Mouse (Mus musculus): ENCODE results near the gene Akap11. TPM values are rescaled to one million over a fixed set of nuclear protein-coding genes. Genes with fewer than 3 reads are reported as not detected.
"Not testable (repeated sequence)": the region's sequence is repeated elsewhere in the genome, so short reads cannot be mapped to it uniquely, and the experiment has no call there.

Gene Akap11
- polyA plus RNA-seq, 1 experiment from 2014 or later, result 18.3 TPM

GRCm38 (mm10) chr14:78559042-78559441, 22.4 kb upstream of the Akap11 start:
- no peak for DNase-seq (ENCODE audit: low spot score)
- H3K4me1 ChIP-seq (replicated peaks; ENCODE audit: control insufficient read depth, insufficient read depth, low read length), result no peaks in the 10 kb centered on the region
- H3K27ac ChIP-seq (ENCODE audit: low read depth, low read length), result no peak overlapping the region
- WGBS, result 90% methylated on average over 8 of the region's 8 CpGs
- no peak overlapping the region for H3K4me2 ChIP-seq (ENCODE audit: low read depth, low read length, severe bottlenecking)
- no peak for ATAC-seq (replicated peaks; ENCODE audit: low FRiP score)
- no peak overlapping the region for H3K4me3 ChIP-seq (ENCODE audit: low read depth, low read length)
- no peaks in the 10 kb centered on the region for H3K9me3 ChIP-seq (ENCODE audit: control insufficient read depth, low read length)
- no peak overlapping the region for H3K9ac ChIP-seq (ENCODE audit: low read length)
- H3K36me3 ChIP-seq (ENCODE audit: control insufficient read depth, insufficient read depth, low read length), result no peaks in the 10 kb centered on the region
- H3K27me3 ChIP-seq (ENCODE audit: control insufficient read depth, insufficient read depth, low read length), result no peaks in the 10 kb centered on the region

- not testable (repeated sequence) for H3K9me3 ChIP-seq (ENCODE audit: control insufficient read depth, low read length); H3K4me3 ChIP-seq (ENCODE audit: low read depth, low read length); ATAC-seq (replicated peaks; ENCODE audit: low FRiP score); H3K36me3 ChIP-seq (ENCODE audit: control insufficient read depth, insufficient read depth, low read length); H3K4me1 ChIP-seq (replicated peaks; ENCODE audit: control insufficient read depth, insufficient read depth, low read length); H3K27ac ChIP-seq (ENCODE audit: low read depth, low read length); DNase-seq (ENCODE audit: low spot score); H3K9ac ChIP-seq (ENCODE audit: low read length); H3K27me3 ChIP-seq (ENCODE audit: control insufficient read depth, insufficient read depth, low read length); H3K4me2 ChIP-seq (ENCODE audit: low read depth, low read length, severe bottlenecking)
- WGBS, result 65% methylated on average over 3 of the region's 3 CpGs
These were observed 18.2 kb upstream of the Akap11 start for GRCm38 (mm10) chr14:78554830-78555229.

- DNase-seq (ENCODE audit: low spot score) (no peak), ATAC-seq (replicated peaks; ENCODE audit: low FRiP score) (no peak)
- no peak overlapping the region for H3K4me3 ChIP-seq (ENCODE audit: low read depth, low read length)
- H3K4me2 ChIP-seq (ENCODE audit: low read depth, low read length, severe bottlenecking), result no peak overlapping the region
- H3K36me3 ChIP-seq (ENCODE audit: control insufficient read depth, insufficient read depth, low read length), result no peaks in the 10 kb centered on the region
- WGBS, result 96% methylated on average over 6 of the region's 6 CpGs
- no peaks in the 10 kb centered on the region for H3K4me1 ChIP-seq (replicated peaks; ENCODE audit: control insufficient read depth, insufficient read depth, low read length)
- no peak overlapping the region for H3K9ac ChIP-seq (ENCODE audit: low read length)
- no peak overlapping the region for H3K27ac ChIP-seq (ENCODE audit: low read depth, low read length)
- H3K27me3 ChIP-seq (ENCODE audit: control insufficient read depth, insufficient read depth, low read length), result no peaks in the 10 kb centered on the region
- no peaks in the 10 kb centered on the region for H3K9me3 ChIP-seq (ENCODE audit: control insufficient read depth, low read length)
These were observed 17.1 kb upstream of the Akap11 start for GRCm38 (mm10) chr14:78553661-78554060.

- H3K4me3 ChIP-seq (ENCODE audit: low read depth, low read length), result no peak overlapping the region
- no peaks in the 10 kb centered on the region for H3K27me3 ChIP-seq (ENCODE audit: control insufficient read depth, insufficient read depth, low read length)
- ATAC-seq (replicated peaks; ENCODE audit: low FRiP score) (no peak), DNase-seq (ENCODE audit: low spot score) (no peak)
- H3K9me3 ChIP-seq (ENCODE audit: control insufficient read depth, low read length), result no peaks in the 10 kb centered on the region
- H3K27ac ChIP-seq (ENCODE audit: low read depth, low read length), result no peak overlapping the region
- WGBS, result 85% methylated on average over 6 of the region's 6 CpGs
- H3K4me1 ChIP-seq (replicated peaks; ENCODE audit: control insufficient read depth, insufficient read depth, low read length), result no peaks in the 10 kb centered on the region
- H3K4me2 ChIP-seq (ENCODE audit: low read depth, low read length, severe bottlenecking), result no peak overlapping the region
- H3K9ac ChIP-seq (ENCODE audit: low read length), result no peak overlapping the region
- H3K36me3 ChIP-seq (ENCODE audit: control insufficient read depth, insufficient read depth, low read length), result no peaks in the 10 kb centered on the region
These were observed 12.2 kb upstream of the Akap11 start for GRCm38 (mm10) chr14:78548807-78549206.

GRCm38 (mm10) chr14:78541319-78541718, 4.7 kb upstream of the Akap11 start:
- Histone ChIP-seq H3K9ac (ENCODE audit: low read length) (no peak overlapping the region), H3K4me3 (ENCODE audit: low read depth, low read length) (no peak overlapping the region), H3K36me3 (ENCODE audit: control insufficient read depth, insufficient read depth, low read length) (no peaks in the 10 kb centered on the region), H3K4me2 (ENCODE audit: low read depth, low read length, severe bottlenecking) (no peak overlapping the region), H3K27ac (ENCODE audit: low read depth, low read length) (no peak overlapping the region), H3K4me1 (replicated peaks; ENCODE audit: control insufficient read depth, insufficient read depth, low read length) (peaks cover 3% of the 10 kb centered on the region), H3K27me3 (ENCODE audit: control insufficient read depth, insufficient read depth, low read length) (no peaks in the 10 kb centered on the region), H3K9me3 (ENCODE audit: control insufficient read depth, low read length) (no peaks in the 10 kb centered on the region)
- ATAC-seq (replicated peaks; ENCODE audit: low FRiP score), result no peak
- WGBS, result 85% methylated on average over 3 of the region's 3 CpGs
- no peak for DNase-seq (ENCODE audit: low spot score)

- peaks cover 3% of the 10 kb centered on the region for H3K4me1 ChIP-seq (replicated peaks; ENCODE audit: control insufficient read depth, insufficient read depth, low read length)
- no peaks in the 10 kb centered on the region for H3K27me3 ChIP-seq (ENCODE audit: control insufficient read depth, insufficient read depth, low read length)
- DNase-seq (ENCODE audit: low spot score) (no peak), ATAC-seq (replicated peaks; ENCODE audit: low FRiP score) (no peak)
- H3K4me2 ChIP-seq (ENCODE audit: low read depth, low read length, severe bottlenecking), result no peak overlapping the region
- WGBS, result 96% methylated on average over 1 of the region's 1 CpGs
- no peaks in the 10 kb centered on the region for H3K9me3 ChIP-seq (ENCODE audit: control insufficient read depth, low read length)
- H3K9ac ChIP-seq (ENCODE audit: low read length), result no peak overlapping the region
- no peak overlapping the region for H3K4me3 ChIP-seq (ENCODE audit: low read depth, low read length)
- H3K36me3 ChIP-seq (ENCODE audit: control insufficient read depth, insufficient read depth, low read length), result no peaks in the 10 kb centered on the region
- no peak overlapping the region for H3K27ac ChIP-seq (ENCODE audit: low read depth, low read length)
These were observed 3.2 kb upstream of the Akap11 start for GRCm38 (mm10) chr14:78539821-78540220.

DNA sequence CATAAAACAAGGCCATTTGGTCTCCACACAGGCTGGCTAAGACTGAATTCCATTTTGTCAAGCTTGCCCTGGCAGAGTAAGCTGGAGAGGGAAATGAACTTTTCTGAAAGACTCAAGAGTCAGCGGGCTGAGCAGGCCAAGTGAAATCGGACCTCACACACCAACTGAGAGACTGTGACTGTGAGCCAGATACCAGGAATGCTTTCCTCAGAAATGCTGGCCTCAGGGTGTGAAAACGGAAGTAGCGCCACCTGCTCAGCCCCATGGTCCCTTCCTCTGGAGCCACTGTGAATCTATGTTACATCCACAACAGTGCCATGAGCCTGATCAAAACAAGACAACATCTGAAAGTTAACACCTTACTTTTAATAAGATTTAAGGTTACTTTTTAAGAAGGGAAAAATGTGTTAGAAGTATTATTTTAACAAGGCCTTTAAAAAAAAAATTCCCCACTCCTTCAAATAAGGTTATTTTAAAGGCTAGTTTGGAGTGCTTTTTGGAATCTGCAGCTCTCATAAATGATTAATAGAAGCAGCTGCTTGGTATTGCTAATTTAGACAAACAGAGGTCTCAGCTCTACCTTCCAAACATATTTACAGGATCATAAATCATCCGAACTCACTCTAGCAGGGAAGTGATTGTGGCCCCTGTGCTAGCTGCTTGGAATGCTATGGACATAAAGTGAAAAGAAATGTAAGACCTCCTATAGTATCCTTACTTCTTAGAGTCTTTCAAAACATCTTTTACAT, 2.1 kb upstream of the Akap11 start:
- Histone ChIP-seq H3K9me3 (ENCODE audit: control insufficient read depth, low read length) (no peaks in the 10 kb centered on the region), H3K4me1 (replicated peaks; ENCODE audit: control insufficient read depth, insufficient read depth, low read length) (peaks cover 3% of the 10 kb centered on the region), H3K4me3 (ENCODE audit: low read depth, low read length) (no peak overlapping the region), H3K9ac (ENCODE audit: low read length) (no peak overlapping the region), H3K36me3 (ENCODE audit: control insufficient read depth, insufficient read depth, low read length) (no peaks in the 10 kb centered on the region), H3K27ac (ENCODE audit: low read depth, low read length) (no peak overlapping the region), H3K27me3 (ENCODE audit: control insufficient read depth, insufficient read depth, low read length) (no peaks in the 10 kb centered on the region), H3K4me2 (ENCODE audit: low read depth, low read length, severe bottlenecking) (no peak overlapping the region)
- DNase-seq (ENCODE audit: low spot score), result no peak
- no peak for ATAC-seq (replicated peaks; ENCODE audit: low FRiP score)
- WGBS, result 51% methylated on average over 5 of the region's 5 CpGs

DNA sequence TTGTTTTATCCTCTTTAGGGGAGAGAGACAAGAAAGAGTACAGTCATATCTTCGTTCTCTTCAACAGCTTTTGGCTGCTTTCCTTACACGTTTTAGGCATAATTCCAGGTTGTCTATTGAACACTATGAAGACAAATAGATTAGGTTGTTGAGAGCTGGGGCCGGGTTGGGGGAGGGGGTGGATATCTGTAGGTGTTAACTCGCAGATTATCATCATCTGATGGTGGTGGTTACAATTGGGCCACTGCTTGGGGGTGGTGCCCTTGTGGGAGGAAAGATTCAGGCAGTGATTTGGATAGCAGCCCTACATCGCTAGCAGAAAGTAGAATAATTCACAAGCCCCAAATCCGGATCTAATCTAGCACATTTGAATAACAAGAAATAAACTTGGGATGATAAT, 943 bp upstream of the Akap11 start:
- no peaks in the 10 kb centered on the region for H3K9me3 ChIP-seq (ENCODE audit: control insufficient read depth, low read length)
- ATAC-seq (replicated peaks; ENCODE audit: low FRiP score) (no peak), DNase-seq (ENCODE audit: low spot score) (no peak)
- peak overlapping the region; percentile 83; the same call in 1 of the 2 replicates for H3K4me3 ChIP-seq (ENCODE audit: low read depth, low read length)
- H3K4me1 ChIP-seq (replicated peaks; ENCODE audit: control insufficient read depth, insufficient read depth, low read length), result peaks cover 3% of the 10 kb centered on the region
- no peak overlapping the region; the same call in 1 of the 2 replicates for H3K27ac ChIP-seq (ENCODE audit: low read depth, low read length)
- H3K4me2 ChIP-seq (ENCODE audit: low read depth, low read length, severe bottlenecking), result peak overlapping the region; percentile 78
- peak overlapping the region; percentile 91; the same call in 1 of the 2 replicates for H3K9ac ChIP-seq (ENCODE audit: low read length)
- H3K27me3 ChIP-seq (ENCODE audit: control insufficient read depth, insufficient read depth, low read length), result no peaks in the 10 kb centered on the region
- H3K36me3 ChIP-seq (ENCODE audit: control insufficient read depth, insufficient read depth, low read length), result no peaks in the 10 kb centered on the region
- 27% methylated on average over 6 of the region's 6 CpGs for WGBS

DNA sequence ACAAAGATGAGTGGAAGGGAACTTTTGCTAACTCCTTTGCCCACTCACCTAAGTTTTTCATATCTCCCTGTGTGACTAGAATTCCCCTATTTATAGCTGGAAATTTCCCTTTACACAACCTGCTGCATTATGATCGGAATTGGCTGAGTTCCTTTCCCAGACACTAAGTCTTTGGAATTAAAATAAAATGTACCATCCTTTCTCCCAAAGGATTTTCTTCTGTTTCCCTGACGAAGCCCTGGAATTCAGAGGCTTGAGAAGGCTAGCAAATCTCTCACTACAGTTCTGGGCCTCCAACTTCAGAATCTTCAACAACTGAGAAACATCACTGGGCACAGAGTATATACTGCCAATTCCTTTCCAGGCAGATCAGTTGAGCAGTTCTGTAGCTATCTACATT, 1.2 kb downstream of the Akap11 start:
- Histone ChIP-seq H3K4me1 (replicated peaks; ENCODE audit: control insufficient read depth, insufficient read depth, low read length) (peaks cover 3% of the 10 kb centered on the region), H3K36me3 (ENCODE audit: control insufficient read depth, insufficient read depth, low read length) (no peaks in the 10 kb centered on the region), H3K27me3 (ENCODE audit: control insufficient read depth, insufficient read depth, low read length) (no peaks in the 10 kb centered on the region), H3K4me3 (ENCODE audit: low read depth, low read length) (peak overlapping the region; percentile 83), H3K4me2 (ENCODE audit: low read depth, low read length, severe bottlenecking) (peak overlapping the region; percentile 78), H3K9ac (ENCODE audit: low read length) (peak overlapping the region; percentile 91), H3K9me3 (ENCODE audit: control insufficient read depth, low read length) (no peaks in the 10 kb centered on the region), H3K27ac (ENCODE audit: low read depth, low read length) (no peak overlapping the region)
- ATAC-seq (replicated peaks; ENCODE audit: low FRiP score) (no peak), DNase-seq (ENCODE audit: low spot score) (no peak)
- WGBS, result 48% methylated on average over 2 of the region's 2 CpGs

Data from forebrain, embryonic 11.5 days (tissue).